Mouse (Mus musculus) bone marrow, adult 2 months (tissue): ENCODE results near the gene Bmf. TPM values are rescaled to one million over a fixed set of nuclear protein-coding genes. Genes with fewer than 3 reads are reported as not detected.

ENCODE experiments used
- H3K27ac ChIP-seq: fragments of 200-500 bp; 2 replicates; pipeline ENCODE4 v1.5.1; 2012; ENCODE audit warnings: low read depth, mild to moderate bottlenecking, control low read depth, inconsistent platforms, low read length; ENCODE audit not compliant: control insufficient read depth, poor library complexity, insufficient read depth
- H3K4me1 ChIP-seq: fragments of 200-500 bp; 2 replicates; pipeline ENCODE4 v1.6.1; 2011; ENCODE audit warnings: low read length; ENCODE audit not compliant: control insufficient read depth, insufficient read depth
- H3K4me3 ChIP-seq: fragments of 200-500 bp; replicated peaks from 2 replicates; pipeline ENCODE3; 2011; ENCODE audit warnings: mild to moderate bottlenecking, low read depth, low read length, control low read depth; ENCODE audit not compliant: control insufficient read depth
- CTCF ChIP-seq: fragments of 200-500 bp; IDR thresholded peaks from 2 replicates; pipeline ENCODE4 v1.5.1; 2011; ENCODE audit warnings: low read length, control low read depth; ENCODE audit not compliant: control insufficient read depth, insufficient read depth
- POLR2A ChIP-seq: fragments of 200-500 bp; IDR thresholded peaks from 2 replicates; pipeline ENCODE4 v1.6.1; 2011; ENCODE audit warnings: low read depth, mild to moderate bottlenecking, control low read depth, low read length, borderline replicate concordance; ENCODE audit not compliant: control insufficient read depth
- WGBS: fragments of 180-500 bp; shearing (Covaris S2); methylation state at CpG from one replicate; pipeline ENCODE4 v1.1.7; 2018; 5-methylcytosine and 5-hydroxymethylcytosine counted together
- polyA plus RNA-seq: library from polyadenylated mRNA; stranded (reverse); fragments of >200 nt; gene quantifications from 2 replicates; pipeline ENCODE4 v1.2.4, GENCODE M21; 2011; ENCODE audit warnings: low replicate concordance; ENCODE audit not compliant: missing spikeins, insufficient read depth, insufficient read length

Bmf gene
- polyA plus RNA-seq, 1 experiment: 8.8 TPM

DNA sequence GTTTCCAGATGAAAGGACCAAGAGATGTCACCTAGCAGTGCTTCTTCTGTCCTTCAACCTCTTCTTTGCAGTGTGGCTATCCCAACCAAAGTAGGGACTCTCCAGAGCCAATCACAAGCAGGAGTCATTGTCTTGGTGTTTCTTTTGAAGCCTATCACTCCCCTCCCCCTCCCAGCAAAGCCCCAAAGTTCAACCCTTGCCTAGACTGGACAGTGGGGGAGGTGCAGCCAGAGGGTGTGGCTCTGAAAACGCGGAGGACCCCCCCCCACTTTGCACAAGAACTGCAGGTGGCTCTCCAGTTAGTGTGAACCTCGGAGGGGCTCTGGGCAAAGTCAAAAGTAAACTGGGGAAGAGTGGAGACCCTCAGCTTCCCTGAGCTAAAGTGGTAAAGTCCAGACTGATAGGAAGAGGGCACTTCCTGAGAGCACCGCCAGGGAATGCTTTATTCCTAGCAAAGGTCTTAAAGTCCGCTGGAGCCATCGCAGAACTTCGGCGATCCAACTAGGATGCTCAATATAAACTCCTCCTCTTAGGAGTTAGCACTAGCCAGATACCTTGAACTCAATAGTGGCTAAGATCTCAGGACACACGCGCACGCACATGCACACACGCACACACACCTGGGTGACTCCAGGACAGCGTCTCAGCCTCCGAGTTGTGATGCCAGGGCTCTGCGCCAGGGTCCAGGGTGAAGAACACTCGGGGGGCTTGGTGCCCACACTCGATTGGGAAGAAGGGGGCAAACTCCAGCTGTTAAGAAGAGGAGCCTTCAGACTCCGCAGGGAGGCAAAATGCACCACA, 866 bp downstream of the Bmf start:
- no peak for TF ChIP-seq CTCF
- no peak for TF ChIP-seq POLR2A
- Histone ChIP-seq H3K27ac (peak overlapping the region; percentile 75; the same call in 1 of the 2 replicates), H3K4me3 (peak overlapping the region; percentile 77), H3K4me1 (peaks cover 12% of the 10 kb centered on the region)
- WGBS: 3% methylated on average over 18 of the region's 18 CpGs

DNA sequence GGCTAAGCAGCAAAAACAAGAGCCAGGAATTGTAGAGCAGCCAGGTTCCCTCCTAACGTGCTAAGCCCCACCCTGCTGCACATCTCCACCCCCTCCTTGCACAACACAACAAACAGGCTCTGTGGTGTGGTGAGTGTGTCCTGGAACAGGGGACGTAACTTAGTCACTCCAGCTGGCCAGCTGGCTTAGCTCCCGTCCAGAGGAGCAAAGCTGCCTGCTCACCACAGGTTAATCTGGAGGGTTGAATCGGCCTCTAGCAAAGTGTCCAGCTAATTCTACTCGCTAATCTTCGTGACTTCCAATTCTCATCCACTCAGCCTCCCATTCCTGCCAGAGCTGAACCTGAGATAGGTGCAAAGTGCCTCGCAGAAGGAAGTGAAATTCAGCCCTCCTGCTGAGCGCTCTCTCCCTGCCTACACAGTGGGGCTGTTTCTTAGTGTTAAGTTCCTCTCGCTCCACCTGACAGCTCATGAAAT, 1.9 kb downstream of the Bmf start:
- WGBS: 4% methylated on average over 9 of the region's 9 CpGs
- TF ChIP-seq CTCF: no peak
- no peak for TF ChIP-seq POLR2A
- Histone ChIP-seq H3K27ac (peak overlapping the region; percentile 50), H3K4me1 (peaks cover 12% of the 10 kb centered on the region), H3K4me3 (peak overlapping the region; percentile 37)

DNA sequence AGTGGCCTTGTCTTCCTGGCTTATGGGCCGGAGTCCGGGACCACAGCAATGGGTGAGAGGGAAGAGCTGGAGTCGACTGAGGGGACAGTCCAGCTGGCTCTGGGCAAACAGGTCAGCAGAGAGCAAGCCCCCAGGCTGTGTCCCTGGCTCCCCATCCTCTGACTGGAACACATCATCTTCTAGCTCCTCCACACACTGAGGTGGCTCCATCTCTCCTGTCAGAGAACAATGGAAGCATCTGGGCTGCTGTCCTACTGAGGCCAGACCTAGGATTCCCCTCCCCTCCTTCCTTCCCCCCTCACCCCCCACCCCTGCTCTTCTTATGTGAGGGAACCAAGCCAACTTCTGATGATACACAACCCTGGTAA, 2.7 kb downstream of the Bmf start:
- Histone ChIP-seq H3K4me3 (no peak overlapping the region), H3K4me1 (peaks cover 12% of the 10 kb centered on the region), H3K27ac (0 out of 2 replicates have a peak overlapping the region, but pooled peaks have one; percentile 0)
- 41% methylated on average over 3 of the region's 3 CpGs for WGBS
- no peak for TF ChIP-seq POLR2A
- no peak for TF ChIP-seq CTCF

DNA sequence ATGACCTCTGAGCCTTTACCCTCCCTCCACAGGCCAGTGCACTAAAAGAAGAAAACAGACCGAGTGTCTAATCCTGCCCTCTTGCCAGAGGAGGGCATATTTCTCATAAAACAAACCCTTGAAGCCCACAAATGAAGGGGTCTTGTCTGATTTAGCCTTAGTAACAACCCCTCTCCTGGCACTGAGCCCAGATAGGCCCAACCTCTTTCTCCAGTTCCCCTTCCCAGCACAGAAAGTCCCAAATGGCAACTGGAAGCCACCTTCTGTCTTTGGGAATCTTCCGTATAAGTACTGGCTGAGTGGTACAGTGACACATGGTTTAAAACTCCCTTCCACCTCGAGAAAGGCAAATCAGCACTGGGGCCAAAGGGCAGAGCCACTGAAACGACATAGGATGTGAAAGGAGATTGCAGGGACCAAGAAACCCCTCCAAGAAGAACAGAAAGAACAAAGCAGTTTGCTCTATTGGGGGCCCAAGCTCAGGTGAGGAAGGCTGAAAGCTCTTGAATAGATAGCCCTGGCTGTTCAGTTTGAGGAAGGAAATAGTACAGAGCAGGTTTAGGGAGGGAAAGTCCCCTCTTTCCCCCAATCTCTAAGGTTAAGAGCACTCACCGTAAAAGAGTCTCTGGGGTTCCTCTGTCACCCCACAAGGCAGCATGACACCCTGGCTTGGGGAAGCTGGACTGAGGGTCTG, 3.2 kb downstream of the Bmf start:
- H3K4me3 ChIP-seq: no peak overlapping the region
- TF ChIP-seq CTCF: no peak
- TF ChIP-seq POLR2A: no peak
- H3K27ac ChIP-seq: peak overlapping the region; percentile 22
- WGBS: 26% methylated on average over 5 of the region's 5 CpGs
- peaks cover 12% of the 10 kb centered on the region for H3K4me1 ChIP-seq

DNA sequence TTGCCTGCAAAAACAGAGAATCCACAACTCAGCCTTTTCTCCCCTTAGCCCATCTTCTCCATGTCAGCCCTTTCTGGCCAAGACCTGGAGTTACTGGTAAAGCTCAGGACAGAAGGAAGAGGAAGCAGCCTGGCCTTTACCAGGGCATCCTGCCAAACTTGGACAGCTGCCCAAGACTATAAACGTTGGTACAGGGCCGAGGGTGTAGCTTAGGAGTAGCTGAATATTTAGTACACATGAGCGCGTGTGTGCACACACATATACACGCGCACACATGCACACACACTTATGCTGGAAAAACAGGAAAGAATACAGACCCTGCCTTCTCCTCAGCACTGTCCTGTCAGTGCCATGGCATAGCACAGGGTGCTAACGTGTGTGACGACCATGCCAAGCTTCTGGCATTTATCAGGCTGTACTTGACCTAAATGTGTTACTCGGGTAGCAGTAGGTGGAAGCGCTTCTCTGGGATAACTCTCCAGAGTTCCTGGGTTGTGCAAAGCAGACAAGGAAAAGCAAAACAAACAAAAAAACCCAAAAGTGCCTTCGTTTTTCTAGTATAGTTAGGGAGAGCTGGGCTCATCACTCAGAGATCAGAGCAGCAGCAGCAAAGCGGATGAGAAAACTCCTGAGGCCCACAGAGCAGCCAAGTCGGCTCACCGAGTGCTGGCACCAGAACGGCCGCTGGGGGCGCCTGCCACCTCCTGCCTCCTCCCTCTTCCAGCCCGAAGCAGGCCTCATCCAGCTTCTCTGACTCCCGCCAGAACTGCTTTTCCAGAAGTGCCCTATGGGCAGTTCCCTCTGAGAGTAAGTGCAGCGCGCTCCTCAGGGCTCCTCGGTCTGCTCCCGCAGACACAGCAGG, 4.0 kb downstream of the Bmf start:
- H3K4me3 ChIP-seq: no peak overlapping the region
- WGBS: 36% methylated on average over 23 of the region's 23 CpGs
- TF ChIP-seq CTCF: peak; percentile 70
- no peak for TF ChIP-seq POLR2A
- H3K27ac ChIP-seq: peak overlapping the region; percentile 22; the same call in 1 of the 2 replicates
- H3K4me1 ChIP-seq: peaks cover 15% of the 10 kb centered on the region

DNA sequence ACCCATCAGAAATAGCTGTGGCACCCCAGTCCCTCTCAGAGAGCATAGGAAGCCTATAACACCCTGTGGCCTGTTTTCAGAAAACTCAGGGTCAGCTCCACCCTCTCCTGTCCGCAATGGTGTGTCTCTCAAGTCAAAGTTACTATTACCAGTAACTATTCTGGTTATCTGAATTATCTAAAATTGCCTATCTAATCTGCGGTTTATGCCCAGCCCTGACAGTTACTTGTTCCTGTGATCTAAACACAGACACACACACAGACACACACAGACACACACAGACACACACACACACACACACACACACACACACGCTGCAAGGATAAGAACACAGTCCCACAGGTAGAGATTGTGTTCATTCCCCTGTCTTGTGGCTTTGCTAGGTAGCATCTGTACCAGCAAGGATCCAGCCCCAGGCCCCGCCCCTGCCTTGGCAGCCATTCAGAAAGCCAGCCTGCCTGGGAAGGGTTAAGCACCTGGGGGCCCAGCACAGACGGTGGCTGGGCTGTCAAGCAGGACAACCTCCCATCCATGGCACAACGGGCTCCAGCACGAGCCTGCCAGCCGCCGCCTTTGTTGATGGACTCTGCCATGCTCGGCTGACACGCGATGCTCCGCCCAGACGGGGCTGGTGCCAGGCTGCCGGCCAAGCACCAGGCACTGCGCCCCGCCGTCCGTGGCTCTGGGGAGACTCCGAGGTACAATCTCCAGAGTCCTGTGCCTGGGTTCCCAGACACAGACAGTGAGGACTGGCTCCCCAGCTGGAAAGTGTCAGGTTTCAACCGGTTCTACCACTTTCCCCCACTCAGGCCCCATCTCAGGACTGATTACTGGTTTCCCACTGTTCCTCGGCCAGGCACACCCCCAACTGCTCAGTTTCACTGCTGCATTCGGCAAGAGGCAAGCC, 5.3 kb downstream of the Bmf start:
- Histone ChIP-seq H3K4me1 (peaks cover 15% of the 10 kb centered on the region), H3K4me3 (peak overlapping the region; percentile 14), H3K27ac (peak overlapping the region; percentile 44)
- WGBS: 6% methylated on average over 23 of the region's 23 CpGs
- TF ChIP-seq CTCF: no peak
- peak; percentile 53; the same call in 1 of the 2 replicates for TF ChIP-seq POLR2A

DNA sequence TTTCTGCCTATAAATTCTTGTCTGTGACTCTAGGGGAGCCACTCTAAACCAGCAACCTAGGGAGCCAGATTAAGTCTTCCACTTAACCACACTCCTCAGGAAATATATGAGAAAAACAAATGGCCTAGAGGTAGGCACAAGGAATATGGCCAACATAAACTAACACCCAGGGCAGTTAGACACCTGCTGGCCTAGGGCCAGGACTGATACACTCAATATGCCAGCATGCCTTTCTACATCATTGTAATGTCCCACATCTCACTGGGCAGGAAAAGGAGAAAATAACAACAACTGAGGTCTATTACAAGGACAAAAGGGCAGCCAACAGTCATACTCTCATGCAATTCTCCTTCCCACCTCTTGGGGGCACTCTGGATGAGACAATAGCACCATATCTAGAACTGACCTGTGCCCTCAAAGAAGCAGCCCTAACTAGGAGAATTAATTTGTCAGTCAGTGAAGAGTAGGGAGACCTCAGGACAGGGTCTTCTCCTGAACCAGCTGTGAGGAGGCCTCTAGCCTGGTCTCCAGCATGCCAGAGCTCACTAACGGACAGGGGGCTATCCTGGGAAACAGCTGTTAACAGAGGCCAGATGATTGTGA, 6.4 kb downstream of the Bmf start:
- TF ChIP-seq POLR2A (no peak), CTCF (0 out of 2 replicates have a peak, but pooled peaks have one; percentile 18)
- Histone ChIP-seq H3K4me1 (peaks cover 15% of the 10 kb centered on the region), H3K27ac (no peak overlapping the region), H3K4me3 (no peak overlapping the region)
- 92% methylated on average over 1 of the region's 1 CpGs for WGBS
